Mouse (Mus musculus) myocyte (in vitro differentiated cells): Measurements from ENCODE around the gene Ccdc88a. TPM values are rescaled to one million over a fixed set of nuclear protein-coding genes. Genes with fewer than 3 reads are reported as not detected.

Experiments used
- H3K27me3 ChIP-seq: one replicate; pipeline ENCODE4 v1.6.1; 2011; ENCODE audit not compliant: control insufficient read depth, insufficient read depth, insufficient read length
- H3K36me3 ChIP-seq: one replicate; pipeline ENCODE4 v1.6.1; 2011; ENCODE audit not compliant: control insufficient read depth, insufficient read depth
- H3K4me2 ChIP-seq: one replicate; pipeline ENCODE4 v1.6.1; 2011; ENCODE audit warnings: low read depth, control low read depth
- H3K4me3 ChIP-seq: one replicate; pipeline ENCODE4 v1.5.1; 2011; ENCODE audit warnings: mild to moderate bottlenecking, control low read depth, moderate library complexity
- H3K79me2 ChIP-seq: one replicate; pipeline ENCODE4 v1.6.1; 2011; ENCODE audit not compliant: control insufficient read depth, insufficient read depth
- H3ac ChIP-seq: one replicate; pipeline ENCODE4 v1.6.1; 2011; ENCODE audit not compliant: control insufficient read depth, insufficient read length
- CEBPB ChIP-seq: IDR thresholded peaks from 2 replicates; pipeline ENCODE4 v1.6.1; 2011; ENCODE audit warnings: mild to moderate bottlenecking, moderate library complexity; ENCODE audit not compliant: poor library complexity, insufficient read depth, severe bottlenecking
- E2F4 ChIP-seq: IDR thresholded peaks from one replicate; pipeline ENCODE4 v1.6.1; 2011; ENCODE audit warnings: mild to moderate bottlenecking, control low read depth, moderate library complexity; ENCODE audit not compliant: insufficient read depth
- MAX ChIP-seq: IDR thresholded peaks from one replicate; pipeline ENCODE4 v1.6.1; 2011; ENCODE audit warnings: low read depth, mild to moderate bottlenecking, control low read depth
- MYOD1 ChIP-seq, 3 experiments: IDR thresholded peaks; one replicate each; pipeline ENCODE4 v1.6.1; 2011; ENCODE audit warnings: control low read depth in 2 of 3, low read depth in 2 of 3, mild to moderate bottlenecking in 2 of 3, moderate library complexity in 1 of 3; ENCODE audit not compliant: insufficient read length in 2 of 3, control insufficient read depth in 1 of 3
- MYOG ChIP-seq, 3 experiments: IDR thresholded peaks; one replicate each; pipeline ENCODE4 v1.6.1; 2011; ENCODE audit warnings: control low read depth in 2 of 3, low read depth in 2 of 3, mild to moderate bottlenecking in 2 of 3; ENCODE audit not compliant: insufficient read length in 2 of 3, control insufficient read depth in 1 of 3, insufficient read depth in 1 of 3
- POLR2A ChIP-seq: IDR thresholded peaks from one replicate; pipeline ENCODE4 v1.6.1; 2011; ENCODE audit warnings: low read depth, mild to moderate bottlenecking, control low read depth, moderate library complexity; ENCODE audit not compliant: insufficient read length
- POLR2AphosphoS2 ChIP-seq: IDR thresholded peaks from one replicate; pipeline ENCODE4 v1.6.1; 2011; ENCODE audit warnings: low read depth, control low read depth; ENCODE audit not compliant: insufficient read length
- REST ChIP-seq: IDR thresholded peaks from one replicate; pipeline ENCODE4 v1.6.1; 2011; ENCODE audit warnings: mild to moderate bottlenecking, control low read depth, moderate library complexity; ENCODE audit not compliant: insufficient read depth, insufficient read length
- SRF ChIP-seq: IDR thresholded peaks from one replicate; pipeline ENCODE4 v1.6.1; 2011; ENCODE audit warnings: low read depth; ENCODE audit not compliant: control insufficient read depth, insufficient read length
- TCF12 ChIP-seq: IDR thresholded peaks from one replicate; pipeline ENCODE4 v1.6.1; 2011; ENCODE audit warnings: mild to moderate bottlenecking, control low read depth; ENCODE audit not compliant: poor library complexity, insufficient read depth, severe bottlenecking
- TCF3 ChIP-seq: IDR thresholded peaks from one replicate; pipeline ENCODE4 v1.6.1; 2011; ENCODE audit warnings: low read depth, control low read depth; ENCODE audit not compliant: insufficient read length
- USF1 ChIP-seq: IDR thresholded peaks from one replicate; pipeline ENCODE4 v1.6.1; 2011; ENCODE audit warnings: low read depth, mild to moderate bottlenecking, control low read depth, moderate library complexity
- polyA plus RNA-seq: library from polyadenylated mRNA; unstranded; fragments of >200 nt; fragmentation: generic; extraction: Trizol; gene quantifications from one replicate; pipeline ENCODE4 v1.2.1, GENCODE M21; 2012; ENCODE audit warnings: missing spikeins

Ccdc88a gene
- polyA plus RNA-seq, 1 experiment, result 3.0 TPM

DNA sequence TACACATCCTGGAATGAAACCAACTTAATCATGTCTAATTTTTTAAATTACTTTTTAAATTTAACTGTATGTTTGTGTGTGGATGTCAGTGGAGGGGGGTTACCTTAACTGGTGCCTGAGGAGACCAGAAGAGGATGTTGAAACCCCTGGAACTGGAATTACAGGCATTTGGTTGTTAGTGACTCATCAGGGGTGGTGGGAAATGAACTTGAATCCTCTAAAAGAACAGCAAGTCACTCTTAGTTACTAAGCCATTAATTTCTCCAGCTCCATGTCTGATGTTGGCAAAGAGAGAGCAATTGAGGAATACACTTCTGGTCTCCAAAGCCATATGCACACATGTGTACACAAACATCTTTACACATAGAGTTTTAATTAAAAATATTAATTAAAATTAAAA lies 101.2 kb downstream of the Ccdc88a start:
- TF ChIP-seq MAX (no peak), REST (no peak), TCF12 (no peak), POLR2AphosphoS2 (no peak), MYOG (IDR thresholded peaks at IDR 0.05; ENCODE audit: control insufficient read depth in 1 of 3, insufficient read depth in 1 of 3, insufficient read length in 2 of 3, low read depth in 2 of 3) (no peak), MYOD1 (IDR thresholded peaks at IDR 0.05; ENCODE audit: control insufficient read depth in 1 of 3, insufficient read length in 2 of 3, low read depth in 2 of 3) (no peak), POLR2A (no peak), TCF3 (no peak), E2F4 (no peak), CEBPB (no peak), SRF (no peak), USF1 (no peak)
- Histone ChIP-seq H3K4me3 (no peak overlapping the region), H3K4me2 (no peak overlapping the region), H3ac (no peak overlapping the region), H3K79me2 (no peaks in the 10 kb centered on the region), H3K36me3 (peaks cover 8% of the 10 kb centered on the region), H3K27me3 (no peaks in the 10 kb centered on the region)

DNA sequence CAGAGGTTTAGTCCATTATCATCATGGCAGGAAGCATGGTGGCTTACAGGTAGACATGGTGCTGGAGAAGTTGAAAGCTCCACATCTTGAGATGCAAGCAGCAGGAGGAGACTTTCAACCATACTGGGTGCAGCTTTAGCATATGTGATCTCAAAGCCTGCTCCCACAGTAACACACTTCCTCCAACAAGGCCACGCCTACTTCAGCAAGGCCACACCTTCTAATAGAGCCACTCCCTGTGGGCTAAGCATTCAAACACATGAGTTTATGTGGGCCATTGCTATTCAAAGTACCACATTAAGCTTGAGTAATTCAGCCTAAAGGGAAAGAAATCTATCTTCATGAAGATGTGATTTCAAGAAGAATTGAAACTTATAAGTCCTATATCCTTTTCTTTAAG lies 119.7 kb downstream of the Ccdc88a start:
- Histone ChIP-seq H3ac (no peak overlapping the region), H3K27me3 (no peaks in the 10 kb centered on the region), H3K36me3 (peaks cover 13% of the 10 kb centered on the region), H3K79me2 (no peaks in the 10 kb centered on the region), H3K4me2 (no peak overlapping the region), H3K4me3 (no peak overlapping the region)
- TF ChIP-seq POLR2A, result no peak
- TF ChIP-seq E2F4, result no peak
- no peak for TF ChIP-seq POLR2AphosphoS2
- TF ChIP-seq USF1, result no peak
- no peak for TF ChIP-seq MYOG (IDR thresholded peaks at IDR 0.05; ENCODE audit: control insufficient read depth in 1 of 3, insufficient read depth in 1 of 3, insufficient read length in 2 of 3, low read depth in 2 of 3)
- no peak for TF ChIP-seq MAX
- TF ChIP-seq CEBPB, result no peak
- TF ChIP-seq REST, result no peak
- TF ChIP-seq SRF, result no peak
- no peak for TF ChIP-seq TCF12
- no peak for TF ChIP-seq MYOD1 (IDR thresholded peaks at IDR 0.05; ENCODE audit: control insufficient read depth in 1 of 3, insufficient read length in 2 of 3, low read depth in 2 of 3)

DNA sequence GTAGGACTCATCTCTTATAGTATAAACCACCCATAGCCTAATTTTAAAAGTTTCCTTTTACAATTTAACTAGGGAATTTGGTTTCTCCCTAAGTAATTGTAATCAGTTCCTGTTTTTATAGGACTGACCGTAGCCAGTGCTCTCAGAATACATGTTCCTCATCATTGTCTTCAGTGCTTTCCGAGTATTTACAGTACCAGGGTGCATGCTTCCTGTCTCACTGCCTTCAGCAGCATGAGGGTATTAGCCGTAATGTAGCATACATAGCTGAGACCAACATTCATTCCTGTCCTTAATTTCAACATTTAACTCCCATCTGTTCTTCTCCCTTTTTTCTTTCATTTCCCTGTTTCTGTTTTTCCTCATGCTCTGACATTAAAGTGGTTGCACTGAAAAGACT lies 123.5 kb downstream of the Ccdc88a start:
- TF ChIP-seq POLR2A (no peak), MYOG (IDR thresholded peaks at IDR 0.05; ENCODE audit: control insufficient read depth in 1 of 3, insufficient read depth in 1 of 3, insufficient read length in 2 of 3, low read depth in 2 of 3) (no peak), TCF12 (no peak), REST (no peak), POLR2AphosphoS2 (no peak), MYOD1 (IDR thresholded peaks at IDR 0.05; ENCODE audit: control insufficient read depth in 1 of 3, insufficient read length in 2 of 3, low read depth in 2 of 3) (no peak), E2F4 (no peak), TCF3 (no peak), SRF (no peak), USF1 (no peak), MAX (no peak), CEBPB (no peak)
- Histone ChIP-seq H3K27me3 (no peaks in the 10 kb centered on the region), H3K4me2 (no peak overlapping the region), H3K79me2 (no peaks in the 10 kb centered on the region), H3ac (no peak overlapping the region), H3K36me3 (peaks cover 24% of the 10 kb centered on the region), H3K4me3 (no peak overlapping the region)

DNA sequence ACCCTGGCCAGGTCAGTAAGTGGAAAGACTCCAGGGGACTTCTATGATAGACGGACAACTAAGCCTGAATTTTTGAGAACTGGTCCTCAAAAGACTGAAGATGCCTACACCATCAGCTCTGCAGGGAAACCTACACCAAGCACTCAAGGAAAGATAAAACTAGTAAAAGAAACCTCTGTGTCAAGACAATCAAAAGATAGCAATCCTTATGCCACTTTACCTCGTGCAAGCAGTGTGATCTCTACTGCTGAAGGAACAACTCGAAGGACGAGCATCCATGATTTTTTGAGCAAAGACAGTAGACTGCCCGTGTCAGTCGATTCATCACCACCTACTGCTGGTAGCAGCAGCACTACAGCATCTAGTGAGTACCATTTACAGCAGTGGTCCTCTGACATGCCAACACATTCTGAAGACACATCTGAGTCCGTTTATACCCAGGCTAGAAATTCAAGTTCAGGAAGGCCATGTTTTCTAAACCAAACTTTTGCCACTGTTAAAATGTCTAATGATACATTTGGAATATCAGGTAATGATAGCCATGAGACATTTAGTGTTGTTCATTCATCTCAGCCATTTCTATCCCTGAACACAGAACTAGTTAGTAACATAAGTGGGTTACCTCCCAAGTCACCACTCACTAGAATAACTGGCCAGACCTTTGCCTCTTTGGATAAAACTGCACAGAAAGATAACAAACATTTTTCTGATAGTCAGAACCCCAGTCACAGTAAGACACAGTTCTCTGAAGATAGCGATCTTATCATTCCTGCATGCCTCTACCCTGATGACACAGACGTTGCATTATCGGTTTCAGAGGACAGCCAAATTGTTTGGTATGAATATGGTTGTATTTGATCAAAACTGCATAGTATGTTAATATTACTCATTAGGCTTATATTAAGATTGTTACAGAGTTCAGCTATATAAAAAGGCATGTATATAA lies 130.8 kb downstream of the Ccdc88a start:
- Histone ChIP-seq H3K36me3 (peaks cover 26% of the 10 kb centered on the region), H3K79me2 (no peaks in the 10 kb centered on the region), H3K27me3 (no peaks in the 10 kb centered on the region), H3K4me3 (no peak overlapping the region), H3ac (no peak overlapping the region), H3K4me2 (no peak overlapping the region)
- TF ChIP-seq MYOD1 (IDR thresholded peaks at IDR 0.05; ENCODE audit: control insufficient read depth in 1 of 3, insufficient read length in 2 of 3, low read depth in 2 of 3), result no peak
- TF ChIP-seq TCF12, result no peak
- no peak for TF ChIP-seq E2F4
- no peak for TF ChIP-seq MYOG (IDR thresholded peaks at IDR 0.05; ENCODE audit: control insufficient read depth in 1 of 3, insufficient read depth in 1 of 3, insufficient read length in 2 of 3, low read depth in 2 of 3)
- no peak for TF ChIP-seq MAX
- TF ChIP-seq POLR2A, result no peak
- no peak for TF ChIP-seq USF1
- TF ChIP-seq CEBPB, result no peak
- TF ChIP-seq TCF3, result no peak
- TF ChIP-seq REST, result no peak
- TF ChIP-seq SRF, result no peak
- no peak for TF ChIP-seq POLR2AphosphoS2
